Mouse (Mus musculus) midbrain, embryonic 10.5 days (tissue): ENCODE data around the gene P4ha1. TPM values are rescaled to one million over a fixed set of nuclear protein-coding genes. Genes with fewer than 3 reads are reported as not detected.
"Not testable (repeated sequence)": the region's sequence is repeated elsewhere in the genome, so short reads cannot be mapped to it uniquely, and the experiment has no call there.

Experiments
- DNase-seq: peaks from one replicate; pipeline ENCODE4 v3.0.0-alpha.2; 2017; ENCODE audit warnings: low spot score
- H3K27ac ChIP-seq: fragments of 300-500 bp; sonication (generic); replicated peaks from 2 replicates; pipeline ENCODE4 v1.5.1; 2016; ENCODE audit warnings: mild to moderate bottlenecking
- H3K27me3 ChIP-seq: fragments of 300-500 bp; sonication (generic); 2 replicates; pipeline ENCODE4 v1.6.1; 2016; ENCODE audit warnings: low read depth, mild to moderate bottlenecking; ENCODE audit not compliant: poor library complexity, severe bottlenecking
- H3K36me3 ChIP-seq: fragments of 300-500 bp; sonication (generic); 2 replicates; pipeline ENCODE4 v1.6.1; 2016; ENCODE audit warnings: mild to moderate bottlenecking, moderate library complexity
- H3K4me1 ChIP-seq: fragments of 300-500 bp; sonication (generic); 2 replicates; pipeline ENCODE4 v1.6.1; 2016
- H3K4me3 ChIP-seq: fragments of 300-500 bp; sonication (generic); 2 replicates; pipeline ENCODE4 v1.5.1; 2016; ENCODE audit warnings: mild to moderate bottlenecking, moderate library complexity
- H3K9me3 ChIP-seq: fragments of 300-500 bp; sonication (generic); replicated peaks from 2 replicates; pipeline ENCODE4 v1.6.1; 2016; ENCODE audit warnings: mild to moderate bottlenecking
- WGBS: fragments of 180-500 bp; shearing (Covaris S2); methylation state at CpG from one replicate; pipeline ENCODE4 v1.1.7; 2016; 5-methylcytosine and 5-hydroxymethylcytosine counted together
- polyA plus RNA-seq: library from polyadenylated mRNA; unstranded; fragments of >200 nt; fragmentation: Nextera tagmentation; extraction: Ambion mirVana; gene quantifications from 2 replicates; pipeline ENCODE4 v1.2.1, GENCODE M21; 2016

P4ha1 gene
- polyA plus RNA-seq, 1 experiment from 2014 or later: 50.9 TPM

DNA sequence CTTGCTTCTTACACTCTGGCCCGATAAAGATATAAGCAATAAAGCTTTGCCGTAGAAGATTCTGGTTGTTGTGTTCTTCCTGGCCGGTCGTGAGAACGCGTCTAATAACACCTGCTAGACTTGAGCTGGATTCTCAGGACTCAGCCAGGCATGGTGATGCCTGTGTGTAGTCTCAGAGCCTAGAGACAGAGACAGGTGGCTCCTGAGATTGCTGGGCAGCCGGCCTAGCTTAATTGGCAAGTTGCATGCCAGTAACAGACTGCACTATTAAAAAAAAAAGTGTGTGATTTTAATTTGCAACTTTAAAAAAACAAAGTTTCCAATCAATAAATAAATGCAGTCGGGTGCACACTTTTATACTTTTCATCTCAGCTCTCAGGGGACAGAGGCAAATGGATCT lies 63.9 kb downstream of the P4ha1 start:
- 95% methylated on average over 8 of the region's 8 CpGs for WGBS
- H3K27ac ChIP-seq: no peak overlapping the region
- H3K27me3 ChIP-seq: no peaks in the 10 kb centered on the region
- no peaks in the 10 kb centered on the region for H3K4me1 ChIP-seq
- no peaks in the 10 kb centered on the region for H3K36me3 ChIP-seq
- no peak for DNase-seq
- H3K9me3 ChIP-seq: peaks cover 11% of the 10 kb centered on the region; the same call in 1 of the 2 replicates
- no peak overlapping the region for H3K4me3 ChIP-seq

- no peaks in the 10 kb centered on the region for H3K4me1 ChIP-seq
Observed at GRCm38 (mm10) chr10:59389652-59390051, 66.6 kb downstream of the P4ha1 start.

GRCm38 (mm10) chr10:59391907-59392306 lies 68.8 kb downstream of the P4ha1 start:
- WGBS: 85% methylated on average over 4 of the region's 4 CpGs
- H3K27me3 ChIP-seq: no peaks in the 10 kb centered on the region
- no peak overlapping the region for H3K4me3 ChIP-seq
- peaks cover 11% of the 10 kb centered on the region; the same call in 1 of the 2 replicates for H3K9me3 ChIP-seq
- no peaks in the 10 kb centered on the region for H3K36me3 ChIP-seq
- H3K4me1 ChIP-seq: no peaks in the 10 kb centered on the region
- DNase-seq: no peak
- no peak overlapping the region for H3K27ac ChIP-seq

More at GRCm38 (mm10) chr10:59389652-59390051, 66.6 kb downstream of the P4ha1 start:
- H3K27ac ChIP-seq: no peak overlapping the region
- WGBS: 93% methylated on average over 3 of the region's 3 CpGs
- H3K4me3 ChIP-seq: no peak overlapping the region
- no peaks in the 10 kb centered on the region for H3K27me3 ChIP-seq
- no peaks in the 10 kb centered on the region for H3K36me3 ChIP-seq
- peaks cover 11% of the 10 kb centered on the region; the same call in 1 of the 2 replicates for H3K9me3 ChIP-seq
- no peak for DNase-seq

- H3K4me3 ChIP-seq, DNase-seq, H3K27ac ChIP-seq, H3K36me3 ChIP-seq, H3K4me1 ChIP-seq, H3K27me3 ChIP-seq, H3K9me3 ChIP-seq: not testable (repeated sequence)
- WGBS: 86% methylated on average over 14 of the region's 25 CpGs
Observed at GRCm38 (mm10) chr10:59395461-59395860, 72.4 kb downstream of the P4ha1 start, which contains the start of gene Gm10273. Gene Gm10273, plus strand, starts transcription at chr10:59395632.

DNA sequence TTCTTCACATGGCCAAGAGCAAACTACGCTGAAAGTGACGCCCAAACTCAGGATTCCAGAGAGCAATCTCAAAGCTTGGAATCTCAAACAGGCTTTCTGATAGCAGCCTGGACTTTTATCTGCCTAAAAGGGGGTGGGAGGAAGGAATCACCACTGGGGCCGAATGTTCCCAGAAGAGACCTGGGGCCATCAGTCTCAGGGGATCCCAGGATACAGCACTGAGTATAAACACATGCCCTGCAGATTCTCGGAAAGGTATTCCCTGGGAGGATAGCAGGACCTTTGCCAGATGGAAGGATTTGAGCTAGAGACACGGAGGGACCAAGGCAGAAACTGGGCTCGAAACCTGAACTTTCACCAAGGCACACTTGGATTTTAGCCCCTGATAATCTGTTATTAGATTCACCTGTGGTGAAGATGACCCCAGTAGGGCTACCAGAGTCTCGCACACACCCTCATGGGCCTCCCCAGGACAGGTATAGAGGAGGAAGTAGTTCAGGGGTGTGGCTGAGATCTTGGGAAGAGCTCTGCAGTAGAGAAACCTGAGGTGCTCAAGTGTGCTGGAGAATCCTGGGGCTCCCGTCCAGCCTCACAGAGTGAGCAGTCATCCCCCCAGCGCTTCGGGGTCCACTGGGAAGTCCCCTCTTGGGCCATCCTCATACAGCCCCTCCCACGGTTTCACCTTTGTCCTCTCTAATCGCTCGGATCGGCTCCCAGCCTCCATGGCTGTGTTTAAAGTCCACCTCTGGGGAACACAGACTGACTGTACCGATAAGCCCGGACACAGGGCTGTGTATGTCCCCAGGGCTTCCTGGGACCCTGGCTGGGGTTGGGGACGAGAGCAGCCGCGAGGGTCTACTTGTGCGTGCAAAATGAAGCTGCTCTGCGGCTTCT lies 80.0 kb downstream of the P4ha1 start, which contains the start of gene Pla2g12b:
Gene Pla2g12b, plus strand, starts transcription at position 762 of the 894 bp plus-strand sequence.
- Histone ChIP-seq H3K4me3 (no peak within 1 kb of the TSS), H3K27ac (no peak within 1 kb of the TSS), H3K9me3 (0 out of 2 replicates have a peak, but pooled peaks cover 3% of the 10 kb centered on the region), H3K27me3 (no peaks in the 10 kb centered on the region), H3K36me3 (no peaks in the 10 kb centered on the region), H3K4me1 (no peaks in the 10 kb centered on the region)
- no peak for DNase-seq
- WGBS: 81% methylated on average over 21 of the region's 21 CpGs

DNA sequence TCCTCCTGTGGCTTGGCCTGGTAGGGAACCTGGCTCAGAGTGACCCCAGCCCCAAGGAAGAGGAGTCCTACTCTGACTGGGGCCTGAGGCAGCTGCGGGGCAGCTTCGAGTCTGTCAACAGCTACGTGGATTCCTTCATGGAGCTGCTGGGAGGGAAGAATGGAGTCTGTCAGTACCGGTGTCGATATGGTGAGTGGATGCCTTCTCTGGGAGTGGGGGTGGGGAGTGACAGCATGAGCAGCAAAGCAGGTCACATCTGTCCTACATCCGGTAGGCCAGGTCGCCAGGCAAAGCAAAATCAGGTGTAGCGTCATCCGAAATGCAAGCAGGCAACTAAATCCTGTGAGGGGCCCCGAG lies 80.7 kb downstream of the P4ha1 start:
- H3K27me3 ChIP-seq: no peaks in the 10 kb centered on the region
- no peak overlapping the region for H3K27ac ChIP-seq
- no peak overlapping the region for H3K4me3 ChIP-seq
- H3K4me1 ChIP-seq: no peaks in the 10 kb centered on the region
- 0 out of 2 replicates have a peak, but pooled peaks cover 3% of the 10 kb centered on the region for H3K9me3 ChIP-seq
- H3K36me3 ChIP-seq: no peaks in the 10 kb centered on the region
- no peak for DNase-seq
- 83% methylated on average over 10 of the region's 10 CpGs for WGBS

GRCm38 (mm10) chr10:59408499-59408898 lies 85.4 kb downstream of the P4ha1 start:
- H3K36me3 ChIP-seq: no peaks in the 10 kb centered on the region
- no peaks in the 10 kb centered on the region for H3K27me3 ChIP-seq
- H3K9me3 ChIP-seq: no peaks in the 10 kb centered on the region
- no peak overlapping the region for H3K27ac ChIP-seq
- 67% methylated on average over 6 of the region's 6 CpGs for WGBS
- H3K4me1 ChIP-seq: no peaks in the 10 kb centered on the region
- no peak overlapping the region for H3K4me3 ChIP-seq
- DNase-seq: no peak

- H3K27me3 ChIP-seq: no peaks in the 10 kb centered on the region
- no peak for DNase-seq
- no peaks in the 10 kb centered on the region for H3K9me3 ChIP-seq
- no peak overlapping the region for H3K27ac ChIP-seq
- H3K36me3 ChIP-seq: no peaks in the 10 kb centered on the region
- 84% methylated on average over 12 of the region's 12 CpGs for WGBS
- no peak overlapping the region for H3K4me3 ChIP-seq
- H3K4me1 ChIP-seq: no peaks in the 10 kb centered on the region
Observed at GRCm38 (mm10) chr10:59410264-59410663, 87.2 kb downstream of the P4ha1 start.

GRCm38 (mm10) chr10:59413711-59414110 lies 90.6 kb downstream of the P4ha1 start:
- Histone ChIP-seq H3K9me3 (no peaks in the 10 kb centered on the region), H3K4me3 (no peak overlapping the region), H3K27ac (no peak overlapping the region), H3K27me3 (no peaks in the 10 kb centered on the region), H3K4me1 (no peaks in the 10 kb centered on the region), H3K36me3 (no peaks in the 10 kb centered on the region)
- WGBS: 90% methylated on average over 4 of the region's 4 CpGs
- no peak for DNase-seq

DNA sequence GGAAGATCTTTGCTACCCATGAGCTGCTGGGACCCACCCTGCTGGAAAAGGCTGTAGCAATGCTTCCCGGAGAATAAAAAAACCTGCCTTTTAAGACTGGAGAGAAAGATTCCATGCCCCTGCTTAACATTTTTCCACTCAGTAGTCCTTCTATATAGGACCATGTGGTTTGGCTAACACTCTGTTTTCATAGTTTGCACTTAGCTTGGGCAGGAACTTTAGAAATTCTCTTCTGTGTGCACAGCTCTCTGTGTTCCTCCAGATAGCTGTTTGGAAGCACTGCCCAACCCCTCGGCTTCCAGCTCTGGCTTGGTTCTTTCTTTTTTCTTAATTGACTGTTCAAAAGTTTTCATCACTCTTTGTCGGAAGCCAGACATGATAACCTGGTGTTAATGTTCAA lies 93.5 kb downstream of the P4ha1 start:
- Histone ChIP-seq H3K27ac (no peak overlapping the region), H3K4me3 (no peak overlapping the region), H3K9me3 (no peaks in the 10 kb centered on the region), H3K4me1 (no peaks in the 10 kb centered on the region), H3K36me3 (no peaks in the 10 kb centered on the region), H3K27me3 (no peaks in the 10 kb centered on the region)
- WGBS: 92% methylated on average over 3 of the region's 3 CpGs
- no peak for DNase-seq

- H3K9me3 ChIP-seq: no peaks in the 10 kb centered on the region
- H3K4me3 ChIP-seq: no peak overlapping the region
- no peak for DNase-seq
- no peaks in the 10 kb centered on the region for H3K4me1 ChIP-seq
- no peaks in the 10 kb centered on the region for H3K36me3 ChIP-seq
- no peaks in the 10 kb centered on the region for H3K27me3 ChIP-seq
- no peak overlapping the region for H3K27ac ChIP-seq
- 88% methylated on average over 4 of the region's 4 CpGs for WGBS
Observed at GRCm38 (mm10) chr10:59419516-59419915, 96.4 kb downstream of the P4ha1 start.
